Mouse (Mus musculus) hindbrain, embryonic 13.5 days (tissue): ENCODE measurements at regions not wholly inside any gene's neighbourhood (a gene's known extent, or its start where the extent isn't known, plus 50 kb on each side); places are given as distances from the start of the nearest gene placed in this dataset.
A peak's percentile ranks its signal among the peaks of the same experiment; 100 is the strongest.

Source experiments
- ATAC-seq: fragments of 200-750 bp; cut with Nextera tagmentation; 2 replicates; pipeline ENCODE4 v1.8.0; 2017; ENCODE audit warnings: moderate TSS enrichment; ENCODE audit not compliant: low FRiP score
- H3K27ac ChIP-seq: fragments of 300-500 bp; sonication (generic); 2 replicates; pipeline ENCODE4 v1.5.1; 2015; ENCODE audit warnings: inconsistent platforms, mild to moderate bottlenecking, moderate library complexity
- H3K27me3 ChIP-seq: fragments of 300-500 bp; sonication (generic); 2 replicates; pipeline ENCODE4 v1.6.1; 2015; ENCODE audit warnings: mild to moderate bottlenecking, inconsistent platforms
- H3K36me3 ChIP-seq: fragments of 300-500 bp; sonication (generic); 2 replicates; pipeline ENCODE4 v1.6.1; 2015; ENCODE audit warnings: mild to moderate bottlenecking, inconsistent platforms
- H3K4me1 ChIP-seq: fragments of 300-500 bp; sonication (generic); replicated peaks from 2 replicates; pipeline ENCODE4 v1.6.1; 2015; ENCODE audit warnings: inconsistent platforms
- H3K4me2 ChIP-seq: fragments of 300-500 bp; sonication (generic); 2 replicates; pipeline ENCODE4 v1.6.1; 2015; ENCODE audit warnings: inconsistent platforms, mild to moderate bottlenecking, moderate library complexity
- H3K4me3 ChIP-seq: fragments of 300-500 bp; sonication (generic); 2 replicates; pipeline ENCODE4 v1.5.1; 2015; ENCODE audit warnings: mild to moderate bottlenecking, inconsistent platforms
- H3K9ac ChIP-seq: fragments of 300-500 bp; sonication (generic); 2 replicates; pipeline ENCODE4 v1.6.1; 2015; ENCODE audit warnings: mild to moderate bottlenecking, inconsistent platforms
- H3K9me3 ChIP-seq: fragments of 300-500 bp; sonication (generic); 2 replicates; pipeline ENCODE4 v1.6.1; 2016; ENCODE audit warnings: inconsistent platforms
- WGBS: fragments of 180-500 bp; shearing (Covaris S2); methylation state at CpG from one replicate; pipeline ENCODE4 v1.1.7; 2015; 5-methylcytosine and 5-hydroxymethylcytosine counted together

DNA sequence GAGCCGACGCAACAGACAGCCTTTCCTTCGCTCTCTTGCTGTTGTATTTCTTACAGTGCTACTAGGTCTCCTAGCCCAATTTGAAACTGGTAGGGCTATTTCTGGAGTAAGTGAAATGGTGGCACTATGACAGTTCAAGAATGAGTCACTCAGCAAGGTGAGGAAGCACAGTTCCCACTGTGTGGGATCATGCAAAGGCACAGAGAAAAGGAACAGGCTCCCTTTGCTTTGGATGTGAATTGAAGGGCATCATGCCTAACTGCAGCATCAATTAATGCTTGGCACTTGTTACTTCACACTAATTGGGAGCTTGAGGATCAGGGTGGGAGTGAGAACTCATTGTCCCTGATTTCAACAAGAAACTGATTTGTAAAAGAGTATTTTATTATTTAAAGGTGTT lies 560.8 kb upstream of the Tle4 start:
- Histone ChIP-seq H3K4me1 (no peaks in the 10 kb centered on the region), H3K4me2 (no peak overlapping the region), H3K4me3 (no peak overlapping the region), H3K9me3 (no peaks in the 10 kb centered on the region), H3K27me3 (no peaks in the 10 kb centered on the region), H3K9ac (no peak overlapping the region), H3K36me3 (no peaks in the 10 kb centered on the region), H3K27ac (no peak overlapping the region)
- WGBS, result 98% methylated on average over 3 of the region's 3 CpGs
- no peak for ATAC-seq

DNA sequence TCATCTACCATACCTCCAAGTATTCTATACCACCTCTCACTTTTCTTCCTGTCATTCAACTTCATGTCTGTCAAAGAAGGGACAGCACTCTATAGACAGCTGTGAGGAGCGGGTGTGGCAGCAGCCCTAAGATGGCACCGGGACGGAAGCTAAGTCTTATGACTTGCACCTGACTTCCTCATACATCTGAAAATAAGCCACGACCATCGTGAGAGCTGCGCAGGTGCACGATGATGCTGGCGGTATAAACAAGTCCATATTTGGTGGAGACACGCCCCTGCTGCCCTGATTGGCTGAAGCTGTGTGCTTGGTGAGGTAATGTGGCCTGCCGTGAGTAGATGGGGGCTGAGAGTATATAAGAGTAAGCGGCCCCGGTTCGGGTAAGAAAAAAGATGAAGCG lies 560.3 kb upstream of the Tle4 start:
- Histone ChIP-seq H3K4me2 (no peak overlapping the region), H3K4me1 (no peaks in the 10 kb centered on the region), H3K27ac (no peak overlapping the region), H3K9ac (no peak overlapping the region), H3K4me3 (no peak overlapping the region), H3K36me3 (no peaks in the 10 kb centered on the region), H3K9me3 (no peaks in the 10 kb centered on the region), H3K27me3 (no peaks in the 10 kb centered on the region)
- WGBS, result 89% methylated on average over 14 of the region's 14 CpGs
- no peak for ATAC-seq

DNA sequence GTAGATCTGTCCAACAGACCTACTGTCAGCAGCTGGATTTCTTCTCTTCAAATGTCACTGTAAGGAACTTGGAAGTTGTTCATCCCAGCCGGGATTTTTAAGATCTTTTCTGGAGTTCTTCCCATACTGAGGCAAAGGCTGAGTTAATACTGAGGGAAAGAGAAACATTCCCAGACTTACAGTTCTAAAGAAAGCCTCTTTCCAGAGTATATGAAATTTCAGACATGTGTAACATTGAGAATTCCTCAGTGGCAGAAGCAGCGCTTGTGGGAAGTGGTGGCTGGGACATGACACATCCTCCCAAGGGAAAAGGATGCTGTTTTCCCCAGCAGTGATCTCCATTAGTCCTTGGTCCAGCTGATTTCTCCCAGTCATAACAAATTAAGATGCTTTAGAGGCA lies 556.8 kb upstream of the Tle4 start:
- Histone ChIP-seq H3K36me3 (no peaks in the 10 kb centered on the region), H3K9me3 (no peaks in the 10 kb centered on the region), H3K27me3 (no peaks in the 10 kb centered on the region), H3K9ac (no peak overlapping the region), H3K27ac (no peak overlapping the region), H3K4me2 (no peak overlapping the region), H3K4me1 (no peaks in the 10 kb centered on the region), H3K4me3 (no peak overlapping the region)
- no peak for ATAC-seq
- 80% methylated on average over 2 of the region's 2 CpGs for WGBS

DNA sequence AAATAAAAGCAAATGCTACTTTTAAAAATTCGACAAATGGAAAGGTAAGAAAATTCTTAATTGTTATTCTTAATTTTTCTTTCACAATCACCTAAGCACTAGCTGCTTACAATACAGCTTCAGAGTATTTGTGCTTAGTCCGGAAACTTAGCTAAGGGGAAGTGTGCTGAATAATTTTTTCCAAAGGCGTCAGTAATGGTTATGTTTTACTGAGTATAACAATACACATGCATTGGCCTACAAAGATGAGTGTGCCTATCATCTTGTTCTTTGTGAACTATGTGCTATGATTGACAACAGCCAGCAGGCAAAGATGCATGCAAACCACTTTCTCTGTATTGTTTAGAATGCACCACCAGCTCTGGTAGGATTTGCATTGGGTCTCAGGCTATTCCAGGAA lies 548.5 kb upstream of the Tle4 start:
- H3K9ac ChIP-seq, result no peak overlapping the region
- H3K36me3 ChIP-seq, result no peaks in the 10 kb centered on the region
- H3K27ac ChIP-seq, result no peak overlapping the region
- no peak overlapping the region for H3K4me2 ChIP-seq
- WGBS, result 90% methylated on average over 3 of the region's 3 CpGs
- no peaks in the 10 kb centered on the region for H3K27me3 ChIP-seq
- peaks cover 4% of the 10 kb centered on the region; the same call in 1 of the 2 replicates for H3K9me3 ChIP-seq
- no peak for ATAC-seq
- H3K4me3 ChIP-seq, result no peak overlapping the region
- no peaks in the 10 kb centered on the region for H3K4me1 ChIP-seq

DNA sequence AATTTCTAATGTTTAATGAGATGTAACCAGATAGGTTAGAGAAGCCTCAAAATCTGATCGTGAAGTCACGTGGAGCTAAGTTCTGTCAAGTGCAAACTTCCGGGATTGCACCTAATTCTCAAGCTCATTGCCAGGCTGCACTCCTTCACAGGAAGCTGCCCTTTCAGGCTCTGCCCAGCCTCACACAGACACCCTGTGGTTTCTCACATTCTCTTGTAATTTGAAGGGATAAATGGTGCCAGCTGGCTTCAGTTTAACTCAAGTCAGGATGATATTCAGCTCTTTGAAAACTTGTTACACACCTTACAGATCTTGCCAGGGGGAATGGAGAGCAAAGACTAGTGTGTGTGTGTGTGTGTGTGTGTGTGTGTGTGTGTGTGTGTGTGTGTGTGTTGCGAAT lies 529.3 kb upstream of the Tle4 start:
- H3K4me2 ChIP-seq, result no peak overlapping the region
- no peaks in the 10 kb centered on the region for H3K4me1 ChIP-seq
- no peak overlapping the region for H3K9ac ChIP-seq
- H3K27ac ChIP-seq, result no peak overlapping the region
- H3K36me3 ChIP-seq, result no peaks in the 10 kb centered on the region
- no peak overlapping the region for H3K4me3 ChIP-seq
- H3K27me3 ChIP-seq, result no peaks in the 10 kb centered on the region
- WGBS, result 77% methylated on average over 4 of the region's 4 CpGs
- ATAC-seq, result no peak
- no peaks in the 10 kb centered on the region for H3K9me3 ChIP-seq

DNA sequence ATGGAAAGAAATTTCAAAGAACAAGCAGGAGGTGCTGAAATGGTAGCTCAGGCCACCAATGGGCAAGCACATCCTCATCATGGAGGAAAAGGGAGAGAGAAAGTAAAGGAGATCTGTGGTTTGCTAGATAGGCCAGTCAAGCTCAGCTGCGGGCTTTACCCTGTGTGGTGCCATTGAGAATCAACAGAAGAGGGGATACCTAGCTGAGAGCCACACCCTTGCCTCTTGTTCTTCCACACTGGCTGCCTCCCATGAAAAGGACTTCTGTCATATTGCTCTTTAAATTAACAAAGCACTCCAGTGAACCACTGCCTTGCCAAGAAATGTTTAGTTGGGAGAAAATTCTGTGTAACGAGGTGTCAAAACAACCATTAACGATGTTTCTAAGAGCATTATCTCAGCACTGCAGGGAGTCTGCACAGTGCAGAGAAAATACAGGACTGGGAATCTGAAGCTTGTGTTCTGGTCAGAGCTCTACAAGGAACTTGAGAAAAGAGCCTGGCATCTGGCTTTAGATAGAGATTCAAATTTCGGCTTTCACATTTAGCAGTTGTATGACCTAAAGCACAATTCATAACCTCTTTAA lies 510.7 kb upstream of the Tle4 start:
- Histone ChIP-seq H3K4me2 (no peak overlapping the region), H3K4me1 (no peaks in the 10 kb centered on the region), H3K27ac (no peak overlapping the region), H3K9me3 (no peaks in the 10 kb centered on the region), H3K9ac (no peak overlapping the region), H3K36me3 (no peaks in the 10 kb centered on the region), H3K27me3 (no peaks in the 10 kb centered on the region), H3K4me3 (no peak overlapping the region)
- ATAC-seq, result no peak
- 44% methylated on average over 4 of the region's 4 CpGs for WGBS

DNA sequence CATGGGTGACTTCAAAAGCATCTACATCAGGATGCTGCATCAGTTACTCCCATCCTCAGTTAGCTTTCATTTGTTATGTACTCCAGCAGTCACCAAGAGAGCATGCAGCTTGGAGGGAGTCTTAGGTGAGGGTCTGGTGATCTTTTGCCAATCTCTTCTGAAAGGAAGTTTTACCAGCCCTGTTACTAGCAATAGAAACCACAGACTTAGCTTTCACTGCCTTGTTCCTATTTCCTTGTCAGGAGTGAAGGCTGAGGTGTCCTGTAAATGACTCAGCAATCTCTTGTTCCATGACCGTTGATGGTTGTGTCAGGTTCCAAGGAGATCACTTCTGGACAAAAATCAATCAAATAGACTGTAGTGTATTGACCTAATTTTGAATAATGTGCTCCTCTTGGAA lies 497.2 kb upstream of the Tle4 start:
- Histone ChIP-seq H3K27me3 (no peaks in the 10 kb centered on the region), H3K4me1 (no peaks in the 10 kb centered on the region), H3K27ac (no peak overlapping the region), H3K9me3 (no peaks in the 10 kb centered on the region), H3K36me3 (no peaks in the 10 kb centered on the region), H3K4me2 (no peak overlapping the region), H3K4me3 (no peak overlapping the region), H3K9ac (no peak overlapping the region)
- WGBS, result 83% methylated on average over 1 of the region's 1 CpGs
- no peak for ATAC-seq

DNA sequence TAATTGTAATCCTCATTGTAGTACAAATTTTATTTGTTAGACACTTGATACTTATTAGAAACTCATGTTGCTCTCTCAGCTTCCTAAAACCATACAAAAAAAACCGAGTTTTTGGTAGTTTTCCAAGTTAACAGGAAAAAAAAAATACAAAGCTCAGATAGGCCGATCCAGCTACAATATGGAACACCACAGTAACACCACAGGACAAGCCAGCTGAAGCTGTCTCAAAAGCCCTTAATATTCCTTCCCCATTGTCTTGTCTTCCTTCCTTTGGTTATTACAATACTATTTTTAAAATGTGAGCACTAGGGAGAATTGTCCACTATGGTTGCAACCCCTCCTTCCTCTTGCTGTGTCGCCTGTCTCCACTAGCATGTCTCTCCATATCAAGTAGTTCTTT lies 495.7 kb upstream of the Tle4 start:
- Histone ChIP-seq H3K4me3 (no peak overlapping the region), H3K27me3 (no peaks in the 10 kb centered on the region), H3K27ac (no peak overlapping the region), H3K9me3 (no peaks in the 10 kb centered on the region), H3K9ac (no peak overlapping the region), H3K4me1 (no peaks in the 10 kb centered on the region), H3K36me3 (no peaks in the 10 kb centered on the region), H3K4me2 (no peak overlapping the region)
- ATAC-seq, result no peak
- WGBS, result 79% methylated on average over 3 of the region's 3 CpGs

DNA sequence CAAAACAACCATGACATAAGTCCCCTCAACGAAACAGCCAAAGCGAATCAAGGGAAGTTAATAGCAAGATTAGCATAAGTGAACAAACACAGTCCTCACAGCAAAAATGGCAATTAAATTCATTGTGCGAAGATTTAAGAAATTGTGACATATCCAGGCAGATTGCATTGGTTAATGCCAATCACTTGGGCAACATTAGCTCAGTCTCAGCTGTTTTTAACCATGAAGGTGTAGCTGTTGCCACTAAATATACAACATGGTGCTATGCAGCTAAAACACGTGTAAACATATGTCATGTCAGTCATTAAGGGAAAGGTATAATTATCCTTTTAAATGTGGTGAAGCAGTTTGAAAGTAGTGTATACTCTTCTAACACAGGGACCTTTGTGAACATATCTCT lies 482.8 kb upstream of the Tle4 start:
- Histone ChIP-seq H3K9me3 (no peaks in the 10 kb centered on the region), H3K4me2 (no peak overlapping the region), H3K4me1 (no peaks in the 10 kb centered on the region), H3K27ac (no peak overlapping the region), H3K36me3 (no peaks in the 10 kb centered on the region), H3K9ac (no peak overlapping the region), H3K27me3 (no peaks in the 10 kb centered on the region), H3K4me3 (no peak overlapping the region)
- ATAC-seq, result no peak
- 89% methylated on average over 4 of the region's 4 CpGs for WGBS

DNA sequence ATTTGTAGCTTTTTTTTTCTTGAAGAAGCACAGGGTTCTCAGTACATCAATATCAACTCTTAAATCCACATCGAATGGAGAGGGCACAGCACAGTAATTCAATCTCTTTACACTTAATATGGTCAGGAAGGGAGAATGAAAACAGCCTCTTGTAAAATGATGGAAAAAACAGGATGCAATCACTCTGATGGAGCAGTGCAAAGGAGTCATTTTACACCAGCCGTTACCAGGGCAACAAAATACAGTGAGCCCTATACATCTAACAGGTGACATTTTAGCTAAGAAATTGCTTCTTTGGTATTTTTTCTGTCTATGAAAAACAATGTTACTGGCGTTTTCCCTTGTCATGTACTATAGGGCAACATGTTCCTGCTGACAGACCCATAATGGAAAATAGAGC lies 459.9 kb upstream of the Tle4 start:
- WGBS, result 75% methylated on average over 3 of the region's 3 CpGs
- peaks cover 8% of the 10 kb centered on the region; the same call in 1 of the 2 replicates for H3K4me1 ChIP-seq
- H3K36me3 ChIP-seq, result no peaks in the 10 kb centered on the region
- H3K9ac ChIP-seq, result no peak overlapping the region
- no peaks in the 10 kb centered on the region for H3K27me3 ChIP-seq
- no peak overlapping the region for H3K27ac ChIP-seq
- no peak for ATAC-seq
- no peak overlapping the region for H3K4me2 ChIP-seq
- 0 out of 2 replicates have a peak, but pooled peaks cover 4% of the 10 kb centered on the region for H3K9me3 ChIP-seq
- H3K4me3 ChIP-seq, result no peak overlapping the region

DNA sequence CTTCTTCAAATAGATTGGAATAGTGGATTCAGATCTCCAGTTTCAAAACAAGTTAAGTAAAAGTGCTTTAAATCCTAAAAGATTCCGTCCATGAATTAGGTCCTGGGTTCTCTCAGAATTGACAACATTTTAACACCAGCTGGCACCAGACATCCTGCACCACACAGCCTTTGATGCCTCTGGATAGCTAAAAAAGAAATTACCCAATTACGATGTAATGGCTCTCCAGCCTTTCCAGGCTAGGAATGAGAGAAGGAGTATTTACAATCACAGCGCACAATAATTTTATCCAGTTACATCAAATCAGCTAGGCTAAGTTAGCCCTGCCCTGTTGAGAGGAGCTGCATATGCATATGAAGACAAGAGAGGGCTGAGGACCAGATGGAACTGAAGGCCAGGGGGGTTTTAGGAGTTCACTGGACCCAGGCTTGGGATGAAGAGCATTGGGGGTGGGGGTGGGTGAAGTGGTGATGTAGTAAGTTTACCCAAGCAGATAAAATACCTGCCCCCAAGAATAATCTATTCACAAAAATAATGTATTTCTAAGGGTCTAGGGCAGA lies 455.8 kb upstream of the Tle4 start:
- WGBS, result 79% methylated on average over 3 of the region's 3 CpGs
- Histone ChIP-seq H3K27me3 (no peaks in the 10 kb centered on the region), H3K9ac (no peak overlapping the region), H3K4me1 (peaks cover 12% of the 10 kb centered on the region; the same call in 1 of the 2 replicates), H3K4me3 (no peak overlapping the region), H3K36me3 (no peaks in the 10 kb centered on the region), H3K27ac (no peak overlapping the region), H3K9me3 (no peaks in the 10 kb centered on the region), H3K4me2 (no peak overlapping the region)
- ATAC-seq, result no peak

DNA sequence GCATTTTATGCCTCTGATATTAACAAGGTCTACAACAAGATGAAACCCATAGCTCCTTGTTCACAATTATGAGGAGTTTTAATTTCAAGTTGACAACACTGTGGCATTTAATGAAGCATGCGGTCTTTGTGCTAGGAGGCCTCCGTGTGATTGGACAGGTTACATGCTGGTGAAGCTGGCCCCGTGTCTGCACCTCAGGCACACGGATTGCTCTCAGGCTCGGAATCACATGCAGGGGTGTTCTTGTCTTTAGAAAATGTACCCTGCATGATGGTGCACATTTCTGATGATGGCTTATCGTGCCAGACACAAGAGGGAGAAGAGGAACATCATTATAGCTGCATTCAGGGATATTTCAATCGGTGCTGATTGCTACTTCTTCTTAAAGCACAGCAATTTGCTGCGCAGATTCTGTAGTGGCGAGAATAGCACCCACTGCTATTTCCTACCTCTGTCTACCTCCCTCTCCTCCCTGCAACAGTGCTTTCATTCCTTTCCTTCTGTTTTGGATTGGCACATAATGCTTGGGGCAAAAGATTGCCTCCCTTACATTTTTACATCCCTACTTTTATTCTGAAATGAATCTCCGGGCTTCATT lies 454.9 kb upstream of the Tle4 start:
- Histone ChIP-seq H3K36me3 (no peaks in the 10 kb centered on the region), H3K9me3 (no peaks in the 10 kb centered on the region), H3K27ac (0 out of 2 replicates have a peak overlapping the region, but pooled peaks have one; percentile 23), H3K27me3 (no peaks in the 10 kb centered on the region), H3K4me3 (no peak overlapping the region), H3K4me1 (peaks cover 12% of the 10 kb centered on the region; the same call in 1 of the 2 replicates), H3K9ac (no peak overlapping the region), H3K4me2 (no peak overlapping the region)
- WGBS, result 76% methylated on average over 10 of the region's 10 CpGs
- ATAC-seq, result no peak

DNA sequence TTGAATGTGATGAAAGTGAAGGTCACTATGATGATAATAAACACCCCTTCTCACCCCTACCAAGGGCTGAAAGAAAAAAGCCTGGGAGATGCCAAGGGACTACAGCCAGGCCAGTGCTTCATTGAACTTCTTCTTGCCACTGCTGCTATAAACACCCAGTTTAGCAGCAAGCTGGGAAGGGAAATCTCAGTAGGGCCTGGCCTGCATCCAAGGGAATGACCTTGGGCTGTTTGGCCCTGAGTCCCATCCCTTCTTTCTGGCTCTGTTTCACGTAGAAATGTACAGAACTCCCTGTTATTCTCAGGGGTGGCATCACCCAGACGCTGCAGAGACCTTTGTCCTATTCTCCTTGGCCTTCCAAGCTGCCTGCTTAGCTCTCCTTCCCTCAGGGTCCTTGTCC lies 450.0 kb upstream of the Tle4 start:
- H3K4me1 ChIP-seq, result 0 out of 2 replicates have a peak, but pooled peaks cover 5% of the 10 kb centered on the region
- H3K27me3 ChIP-seq, result no peaks in the 10 kb centered on the region
- H3K9me3 ChIP-seq, result no peaks in the 10 kb centered on the region
- no peak overlapping the region for H3K27ac ChIP-seq
- no peak overlapping the region for H3K4me2 ChIP-seq
- WGBS, result 75% methylated on average over 2 of the region's 2 CpGs
- no peaks in the 10 kb centered on the region for H3K36me3 ChIP-seq
- H3K4me3 ChIP-seq, result no peak overlapping the region
- no peak for ATAC-seq
- no peak overlapping the region for H3K9ac ChIP-seq
